Mouse (Mus musculus) B cell, adult 67 days (primary cell): ENCODE data around the gene Erap1. TPM values are rescaled to one million over a fixed set of nuclear protein-coding genes. Genes with fewer than 3 reads are reported as not detected.

Experiments
- total RNA-seq, 2 experiments: library from RNA; stranded (reverse); gene quantifications; 4 replicates each; pipeline ENCODE4 v1.2.4; 2023

The Erap1 gene
- total RNA-seq: 10 to 100 TPM; 83.7 to 88.3 TPM

GRCm38 (mm10) chr13:74638793-74639711 is at the start of gene Erap1:
TSS of gene Erap1 (plus strand) at chr13:74639568.

Other genes with a start within 250 kb of the Erap1 start
- 1 to 10 TPM; 2.4 to 3.0 TPM for gene Zfp72, start 248.7 kb upstream of the Erap1 start, total RNA-seq
- gene Ftl1-ps1, start 239.9 kb upstream of the Erap1 start, total RNA-seq: 100 to 1,000 TPM; 514 to 545 TPM
- gene Zfp825, start 145.6 kb upstream of the Erap1 start, total RNA-seq: 10 to 100 TPM in 1 of 2 experiments, 1 to 10 TPM in 1; 9.3 to 10.7 TPM
- 100 to 1,000 TPM in 1 of 2 experiments, 10 to 100 TPM in 1; 98.0 to 123 TPM for gene Cast, start 169.2 kb downstream of the Erap1 start, total RNA-seq